Mouse (Mus musculus): Measurements from ENCODE around the gene Gm20425. TPM values are rescaled to one million over a fixed set of nuclear protein-coding genes. Genes with fewer than 3 reads are reported as not detected.

Gm20425 gene
- polyA plus RNA-seq, 1 experiment from 2014 or later, result 1.9 TPM

- TF ChIP-seq CTCF (IDR thresholded peaks at IDR 0.05; ENCODE audit: low read depth), result no peak
- ATAC-seq (replicated peaks; ENCODE audit: low FRiP score, low read depth), result no peak; the same call in 1 of the 2 replicates
- no peaks in the 10 kb centered on the region for H3K9me3 ChIP-seq (replicated peaks; ENCODE audit: low read length)
- no peak overlapping the region for H3K27ac ChIP-seq
- 35% methylated on average over 4 of the region's 4 CpGs for WGBS
- no peaks in the 10 kb centered on the region for H3K36me3 ChIP-seq (ENCODE audit: insufficient read depth, low read length)
- no peak for DNase-seq (ENCODE audit: low spot score)
- no peak overlapping the region for H3K9ac ChIP-seq (ENCODE audit: low read depth, low read length)
- no peaks in the 10 kb centered on the region for H3K27me3 ChIP-seq (ENCODE audit: insufficient read depth, low read length)
- no peaks in the 10 kb centered on the region for H3K4me1 ChIP-seq (replicated peaks; ENCODE audit: insufficient read depth, low read length)
- no peak overlapping the region for H3K4me3 ChIP-seq (replicated peaks; ENCODE audit: low read depth, low read length)
- no peak overlapping the region for H3K4me2 ChIP-seq (ENCODE audit: low read length)
Measured at GRCm38 (mm10) chr9:103143881-103144280, 86.2 kb downstream of the Gm20425 start.

- TF ChIP-seq CTCF (IDR thresholded peaks at IDR 0.05; ENCODE audit: low read depth), result no peak
- Histone ChIP-seq H3K4me1 (replicated peaks; ENCODE audit: insufficient read depth, low read length) (no peaks in the 10 kb centered on the region), H3K36me3 (ENCODE audit: insufficient read depth, low read length) (no peaks in the 10 kb centered on the region), H3K27me3 (ENCODE audit: insufficient read depth, low read length) (no peaks in the 10 kb centered on the region), H3K27ac (no peak overlapping the region), H3K4me3 (replicated peaks; ENCODE audit: low read depth, low read length) (no peak overlapping the region), H3K4me2 (ENCODE audit: low read length) (no peak overlapping the region), H3K9me3 (replicated peaks; ENCODE audit: low read length) (no peaks in the 10 kb centered on the region), H3K9ac (ENCODE audit: low read depth, low read length) (no peak overlapping the region)
- DNase-seq (ENCODE audit: low spot score), result no peak
- 65% methylated on average over 7 of the region's 7 CpGs for WGBS
- no peak for ATAC-seq (replicated peaks; ENCODE audit: low FRiP score, low read depth)
Measured at GRCm38 (mm10) chr9:103141266-103141665, 88.8 kb downstream of the Gm20425 start.

- no peak for ATAC-seq (replicated peaks; ENCODE audit: low FRiP score, low read depth)
- no peaks in the 10 kb centered on the region for H3K36me3 ChIP-seq (ENCODE audit: insufficient read depth, low read length)
- no peaks in the 10 kb centered on the region for H3K9me3 ChIP-seq (replicated peaks; ENCODE audit: low read length)
- no peaks in the 10 kb centered on the region for H3K4me1 ChIP-seq (replicated peaks; ENCODE audit: insufficient read depth, low read length)
- no peak for DNase-seq (ENCODE audit: low spot score)
- no peak overlapping the region for H3K4me2 ChIP-seq (ENCODE audit: low read length)
- no peak overlapping the region for H3K9ac ChIP-seq (ENCODE audit: low read depth, low read length)
- H3K4me3 ChIP-seq (replicated peaks; ENCODE audit: low read depth, low read length), result no peak overlapping the region
- 86% methylated on average over 6 of the region's 6 CpGs for WGBS
- no peak overlapping the region for H3K27ac ChIP-seq
- no peak for TF ChIP-seq CTCF (IDR thresholded peaks at IDR 0.05; ENCODE audit: low read depth)
- no peaks in the 10 kb centered on the region for H3K27me3 ChIP-seq (ENCODE audit: insufficient read depth, low read length)
Measured at GRCm38 (mm10) chr9:103140384-103140783, 89.7 kb downstream of the Gm20425 start.

Other genes with a start within 250 kb of the Gm20425 start
- 8.7 and 9.8 TPM in 2 replicates for gene Slco2a1, start 241.6 kb downstream of the Gm20425 start, polyA plus RNA-seq (2015; fragmentation: Nextera tagmentation; extraction: Ambion mirVana)
- gene Rab6b, start 118.5 kb downstream of the Gm20425 start, polyA plus RNA-seq (2015; fragmentation: Nextera tagmentation; extraction: Ambion mirVana), result 7.3 and 8.7 TPM in 2 replicates
- 46.2 and 51.1 TPM in 2 replicates for gene Srprb, start 28.2 kb downstream of the Gm20425 start, polyA plus RNA-seq (2015; fragmentation: Nextera tagmentation; extraction: Ambion mirVana)
- 23.5 and 26.0 TPM in 2 replicates for gene Trf, start 137 bp upstream of the Gm20425 start, polyA plus RNA-seq (2015; fragmentation: Nextera tagmentation; extraction: Ambion mirVana)
- 1.4 and 1.6 TPM in 2 replicates for gene 1300017J02Rik, start 74.8 kb upstream of the Gm20425 start, polyA plus RNA-seq (2015; fragmentation: Nextera tagmentation; extraction: Ambion mirVana)
- gene Topbp1, start 74.9 kb upstream of the Gm20425 start, polyA plus RNA-seq (2015; fragmentation: Nextera tagmentation; extraction: Ambion mirVana), result 33.1 and 35.4 TPM in 2 replicates
- gene Cdv3, start 135.5 kb upstream of the Gm20425 start, polyA plus RNA-seq (2015; fragmentation: Nextera tagmentation; extraction: Ambion mirVana), result 67.5 and 79.5 TPM in 2 replicates

All from kidney, postnatal 0 days (tissue).